Mouse (Mus musculus) B cell, adult 2 months (primary cell): ENCODE results near the gene Zbtb8a.
"Not testable (repeated sequence)": the region's sequence is repeated elsewhere in the genome, so short reads cannot be mapped to it uniquely, and the experiment has no call there.

ENCODE experiments used
- DNase-seq, 2 experiments: peaks; one replicate each; pipeline ENCODE4 v3.0.0; 2022

The Zbtb8a gene

DNA sequence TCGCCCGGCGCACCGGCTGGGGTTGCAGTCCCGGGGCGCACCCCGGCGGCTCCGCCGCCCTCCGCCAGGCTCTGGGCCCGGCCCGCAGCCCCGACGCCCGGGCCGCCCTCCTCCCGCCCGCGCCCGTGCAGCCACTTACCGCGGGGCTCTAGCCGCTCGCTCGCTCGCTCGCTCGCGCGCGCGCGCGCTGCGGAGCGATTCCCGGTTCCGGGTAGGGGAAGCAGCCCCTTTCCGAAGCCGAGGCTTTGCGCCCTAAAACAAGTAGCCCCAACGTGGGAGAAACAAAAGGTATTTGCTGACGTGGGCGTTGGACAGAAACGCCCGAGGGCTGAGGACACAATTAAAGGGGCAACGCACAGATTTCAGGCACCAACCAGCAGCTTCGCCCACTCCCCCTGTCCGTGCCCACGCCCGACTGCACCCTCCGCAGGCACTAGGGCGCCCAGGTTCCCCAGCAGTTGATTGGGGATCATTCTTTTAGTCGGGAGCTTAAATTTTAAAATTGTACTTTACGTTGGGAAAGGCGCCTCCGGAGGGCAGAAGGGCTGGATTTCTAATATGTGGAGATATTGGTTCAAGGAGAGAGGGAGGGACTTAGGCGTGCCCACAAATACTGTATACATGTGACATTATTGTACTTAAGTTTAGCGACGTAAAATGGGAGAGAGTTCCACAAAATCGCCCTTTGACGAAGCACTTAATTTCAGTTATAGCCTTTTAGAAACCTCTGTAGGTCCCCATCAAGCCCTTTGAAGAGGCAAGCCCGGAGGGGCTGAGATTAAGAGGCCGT lies at the start of gene Zbtb8a:
Gene Zbtb8a, minus strand, starts transcription at position 516 of the 790 bp plus-strand sequence.
- DNase-seq, result peak; percentile 54 to 58

DNA sequence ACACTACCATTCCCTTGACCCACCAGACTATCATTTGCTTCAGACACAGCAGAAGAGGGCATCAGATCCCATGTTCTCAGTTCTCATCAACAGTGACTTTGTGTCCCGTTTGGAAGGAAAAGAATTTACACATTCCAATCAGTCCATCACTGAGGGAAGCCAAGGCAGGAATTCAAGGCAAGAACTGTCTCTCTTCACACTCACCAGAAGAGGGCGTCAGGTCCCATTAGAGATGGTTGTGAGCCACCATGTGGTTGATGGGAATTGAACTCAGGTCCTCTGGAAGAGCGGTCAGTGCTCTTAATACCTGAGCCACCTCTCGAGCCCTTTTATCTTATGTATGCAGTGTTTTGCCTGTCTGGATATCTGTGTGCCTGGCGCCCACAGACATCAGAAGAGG lies 40.4 kb upstream of the Zbtb8a start:
- no peak for DNase-seq

DNA sequence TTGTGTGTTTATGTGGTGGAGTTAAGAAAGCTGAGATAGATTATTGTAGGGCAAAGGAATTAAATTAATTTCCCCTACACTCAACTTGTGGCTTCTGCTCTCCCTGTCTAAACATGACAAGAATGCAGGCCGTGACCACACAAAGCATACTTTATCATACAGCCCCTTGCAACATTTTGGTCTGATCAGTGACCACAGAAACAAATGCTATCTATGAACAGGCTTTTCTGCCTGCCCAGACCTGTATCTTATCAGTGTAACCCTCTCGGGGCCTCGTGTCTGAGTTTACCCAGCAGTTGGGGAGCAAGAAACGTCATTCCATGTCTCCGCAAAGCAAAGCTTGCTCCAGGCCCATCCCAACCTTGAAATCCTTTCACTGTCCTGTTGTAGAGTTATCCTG lies 38.6 kb upstream of the Zbtb8a start:
- DNase-seq, result no peak

DNA sequence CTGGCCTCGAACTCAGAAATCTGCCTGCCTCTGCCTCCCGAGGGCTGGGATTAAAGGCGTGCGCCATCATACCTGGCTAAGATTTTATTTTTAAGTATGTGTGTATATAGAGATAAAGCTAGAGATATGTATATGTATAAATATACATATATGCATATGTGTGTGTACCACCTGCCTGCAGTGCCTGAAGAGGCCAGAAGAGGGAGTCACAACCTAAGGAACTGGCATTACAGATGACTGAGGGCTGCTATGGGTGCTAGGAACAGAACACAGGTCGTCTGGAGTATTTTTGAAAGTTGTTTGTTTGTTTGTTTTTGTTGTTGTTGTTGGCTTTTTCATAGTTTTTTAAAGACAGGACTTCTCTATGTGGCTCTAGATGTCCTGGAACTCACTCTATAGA lies 38.0 kb upstream of the Zbtb8a start:
- no peak for DNase-seq

DNA sequence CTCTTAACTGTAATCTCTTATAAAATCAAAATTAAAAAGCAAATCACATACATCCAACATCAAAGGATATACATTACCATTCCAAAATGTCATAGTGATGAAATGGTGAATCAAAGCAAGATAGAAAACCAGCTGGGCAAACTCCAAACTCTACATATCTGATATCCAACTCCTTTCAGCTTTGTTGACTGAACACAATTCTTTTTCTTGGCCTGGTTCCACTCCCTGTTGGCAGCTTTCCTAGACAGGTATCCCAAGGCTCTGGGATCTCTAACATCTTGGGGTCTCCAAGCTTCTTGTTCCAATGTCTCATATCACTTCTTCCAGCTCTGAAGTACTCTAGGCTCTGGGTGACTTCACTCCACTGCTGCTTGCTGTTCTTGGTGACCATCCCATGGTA lies 33.1 kb upstream of the Zbtb8a start:
- no peak for DNase-seq

DNA sequence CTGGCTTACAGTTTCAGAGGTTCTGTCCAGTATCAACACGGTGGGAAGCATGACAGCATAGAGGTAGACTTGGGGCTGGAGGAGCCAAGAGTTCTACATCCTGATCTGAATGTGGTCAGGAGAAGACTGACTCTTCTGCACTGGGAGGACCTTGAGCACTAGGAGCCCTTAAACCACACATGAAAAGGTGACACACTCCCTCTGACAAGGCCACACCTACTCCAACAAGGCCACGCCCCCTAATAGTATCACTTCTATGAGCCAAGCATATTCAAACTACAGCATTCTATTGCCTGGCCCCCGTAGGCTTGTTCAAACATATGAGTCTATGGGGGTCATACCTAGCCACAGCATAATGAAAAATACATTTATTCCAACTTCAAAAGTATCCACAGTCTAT lies 32.6 kb upstream of the Zbtb8a start:
- DNase-seq, result not testable (repeated sequence)

DNA sequence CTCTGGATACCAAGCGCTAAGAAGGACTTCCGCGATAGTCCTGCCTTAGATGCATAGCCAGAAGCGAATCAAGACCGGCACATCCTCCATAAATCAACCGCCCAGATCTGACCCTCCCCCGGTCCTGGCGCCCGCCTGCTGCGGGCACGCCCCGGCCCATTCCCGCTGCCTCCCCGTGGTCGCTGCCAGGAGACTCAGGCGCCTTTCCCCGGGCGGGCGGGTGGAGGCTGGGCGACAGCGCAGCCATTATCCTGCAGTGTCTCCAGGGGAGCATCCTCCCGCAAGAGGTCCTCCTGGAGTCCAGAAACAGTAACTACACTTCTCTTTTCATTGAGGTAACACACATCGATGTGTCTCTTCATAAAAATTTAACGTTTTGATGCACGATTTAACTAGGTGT lies 28.5 kb upstream of the Zbtb8a start:
- peak; percentile 56 to 58 for DNase-seq

DNA sequence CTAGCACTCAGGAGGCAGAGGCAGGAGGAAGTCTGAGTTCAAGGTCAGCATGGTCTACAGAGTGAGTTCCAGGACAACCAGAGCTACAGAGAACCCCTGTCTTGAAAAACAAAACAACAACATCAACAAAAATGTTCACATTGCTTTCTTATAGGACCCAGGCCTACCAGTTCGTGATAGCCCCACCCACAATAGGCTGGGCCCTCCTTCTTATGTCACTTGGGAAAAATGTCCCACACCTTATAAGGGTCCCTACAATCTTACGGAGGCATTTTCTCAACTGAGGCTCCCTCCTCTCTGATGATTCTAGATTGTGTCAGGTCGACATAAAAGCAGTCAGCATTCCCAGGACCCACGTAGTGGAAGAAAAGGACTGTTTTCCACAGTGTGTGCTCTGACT lies 21.9 kb upstream of the Zbtb8a start:
- no peak for DNase-seq

DNA sequence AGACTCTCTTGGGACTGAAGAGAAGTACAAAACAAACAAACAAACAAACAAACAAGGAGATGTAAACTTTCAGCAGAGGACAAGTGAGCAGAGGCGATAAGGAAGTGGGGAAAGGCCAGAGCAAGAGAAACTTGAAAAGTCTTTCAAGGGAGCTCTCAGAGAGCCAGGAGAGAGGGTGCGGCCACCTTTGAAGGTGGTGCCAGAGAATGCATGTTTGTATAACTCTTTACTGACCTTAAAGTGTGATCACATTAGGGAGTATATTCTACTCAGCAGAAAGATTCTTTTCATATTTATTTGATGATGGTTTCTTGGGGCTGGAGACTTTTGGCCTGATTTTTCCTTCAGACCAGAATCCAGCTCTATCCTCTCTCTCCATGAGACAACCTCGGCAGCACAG lies 19.0 kb upstream of the Zbtb8a start:
- DNase-seq, result no peak

DNA sequence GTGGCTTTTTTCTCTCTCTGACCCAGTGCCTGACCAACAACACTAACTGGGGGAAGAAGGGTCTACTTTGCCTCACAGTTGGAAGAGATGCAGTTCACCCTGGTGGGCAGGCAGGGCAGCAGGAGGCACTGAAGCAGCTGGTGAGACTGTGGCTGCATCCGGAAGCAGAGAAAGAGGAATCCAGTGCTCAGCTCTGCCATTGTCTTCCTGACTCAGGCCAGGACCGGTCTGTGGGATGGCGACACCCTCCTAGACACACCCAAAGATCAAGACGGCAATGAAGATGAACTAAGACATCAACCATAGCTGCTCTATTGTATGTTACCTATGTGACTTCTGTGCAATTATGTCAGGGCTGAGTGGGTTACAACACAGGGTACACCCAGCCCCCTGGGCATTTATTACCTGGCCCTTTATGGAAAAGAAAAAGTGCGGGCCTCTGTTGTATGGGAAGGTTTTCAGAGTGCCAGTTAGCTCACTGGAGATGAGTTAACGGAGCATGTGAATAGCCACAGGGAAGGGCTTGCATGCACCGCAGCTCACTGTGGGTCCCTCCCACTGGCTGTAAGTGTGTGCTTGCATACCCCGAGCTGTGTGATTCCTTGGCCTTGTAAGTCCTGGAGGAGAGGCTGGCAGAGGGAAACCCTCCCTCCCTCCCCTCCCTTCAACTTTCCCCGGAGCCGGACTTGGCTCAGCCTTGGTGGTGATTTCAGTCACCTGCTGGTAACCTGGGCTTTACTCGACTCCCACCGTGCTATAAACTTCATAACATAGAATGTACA lies 16.4 kb upstream of the Zbtb8a start:
- DNase-seq, result no peak

DNA sequence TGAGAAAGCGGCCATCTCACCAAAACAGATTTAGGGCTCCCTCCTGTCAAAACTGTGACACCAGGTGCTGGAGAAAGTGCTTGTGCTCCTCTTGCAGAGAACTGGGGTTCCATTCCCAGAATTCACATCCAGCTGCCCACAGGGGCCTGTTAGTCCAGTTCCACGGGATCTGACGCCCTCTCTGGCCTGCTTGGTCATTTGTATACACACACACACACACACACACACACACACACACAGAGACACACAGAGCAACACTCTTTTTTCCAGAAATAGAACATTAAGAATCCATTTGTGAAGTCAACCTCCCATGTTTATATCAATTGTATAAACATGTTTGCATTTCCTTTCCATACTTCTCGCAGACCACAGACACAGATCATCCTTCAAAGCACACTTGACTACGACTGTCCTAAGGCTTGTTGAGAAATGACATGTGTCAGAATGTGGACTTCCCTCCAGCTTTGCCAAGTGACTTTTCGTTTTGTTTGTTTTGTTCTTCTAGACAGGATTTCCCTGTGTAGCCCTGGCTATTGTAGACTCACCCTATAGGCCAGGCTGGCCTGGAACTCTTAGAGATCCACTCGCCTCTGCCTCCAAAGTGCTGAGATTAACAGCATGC lies 13.1 kb upstream of the Zbtb8a start:
- DNase-seq, result no peak

DNA sequence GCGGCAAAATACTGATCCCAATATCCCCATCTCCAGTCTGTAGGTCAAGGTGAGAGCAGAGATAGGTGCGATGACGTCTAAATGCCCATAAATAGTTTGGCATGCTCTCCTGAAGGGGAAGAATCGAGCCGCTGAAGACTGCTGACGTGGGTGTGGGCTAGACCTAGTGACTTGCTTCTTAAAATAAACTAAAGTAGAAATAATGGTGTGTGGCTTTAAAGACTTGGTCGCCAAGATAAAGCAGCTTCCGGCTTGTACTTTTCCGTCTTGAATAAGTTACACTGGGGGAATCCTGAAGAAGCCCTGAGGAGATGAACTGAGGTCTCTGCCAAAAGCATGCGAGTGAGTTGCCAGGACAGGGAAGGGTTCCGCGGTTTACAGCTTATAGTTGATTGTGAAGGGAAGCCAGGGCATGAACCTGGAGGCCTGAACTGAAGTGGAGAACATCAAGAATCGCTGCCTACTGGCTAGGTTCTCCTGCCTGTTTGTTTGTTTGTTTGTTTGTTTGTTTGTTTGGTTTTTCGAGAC lies 12.4 kb upstream of the Zbtb8a start:
- DNase-seq, result no peak

DNA sequence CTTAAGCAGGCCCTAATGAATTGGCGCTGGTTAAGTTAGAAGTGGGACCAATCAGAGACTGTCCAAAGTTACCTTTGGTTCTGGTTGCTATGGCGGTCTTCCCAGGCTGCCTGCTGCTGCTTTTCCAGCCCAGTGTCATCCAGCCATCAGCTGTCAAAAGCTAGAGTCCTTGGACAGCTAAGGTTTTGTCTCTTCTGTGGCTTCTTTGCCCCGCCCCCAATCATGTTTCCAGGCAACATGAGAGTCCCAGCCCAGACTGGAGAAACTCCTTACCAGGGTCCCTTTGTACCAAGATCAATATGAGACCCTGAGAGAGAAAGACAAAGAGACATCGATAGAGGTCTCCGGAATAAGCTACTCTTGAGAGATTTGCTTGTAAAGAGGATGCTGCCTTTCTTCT lies 10.5 kb upstream of the Zbtb8a start:
- no peak for DNase-seq

DNA sequence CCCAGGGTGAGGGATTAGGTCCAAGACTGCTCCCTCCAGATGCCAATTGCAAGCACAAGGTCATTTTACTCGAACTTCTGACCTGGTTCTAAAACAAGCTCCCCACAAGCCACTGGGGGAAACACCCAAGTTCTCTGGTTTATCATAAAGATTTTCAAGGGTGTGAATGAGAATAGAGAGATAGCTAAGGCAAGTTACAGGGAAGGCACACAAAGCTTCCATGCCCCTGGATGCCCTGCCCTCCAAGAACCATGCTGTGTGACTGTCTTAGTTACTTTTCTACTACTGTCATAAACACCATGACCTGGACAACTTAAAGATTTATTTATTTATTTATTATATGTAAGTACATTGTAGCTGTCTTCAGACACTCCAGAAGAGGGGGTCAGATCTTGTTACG lies 9.1 kb upstream of the Zbtb8a start:
- DNase-seq, result no peak

DNA sequence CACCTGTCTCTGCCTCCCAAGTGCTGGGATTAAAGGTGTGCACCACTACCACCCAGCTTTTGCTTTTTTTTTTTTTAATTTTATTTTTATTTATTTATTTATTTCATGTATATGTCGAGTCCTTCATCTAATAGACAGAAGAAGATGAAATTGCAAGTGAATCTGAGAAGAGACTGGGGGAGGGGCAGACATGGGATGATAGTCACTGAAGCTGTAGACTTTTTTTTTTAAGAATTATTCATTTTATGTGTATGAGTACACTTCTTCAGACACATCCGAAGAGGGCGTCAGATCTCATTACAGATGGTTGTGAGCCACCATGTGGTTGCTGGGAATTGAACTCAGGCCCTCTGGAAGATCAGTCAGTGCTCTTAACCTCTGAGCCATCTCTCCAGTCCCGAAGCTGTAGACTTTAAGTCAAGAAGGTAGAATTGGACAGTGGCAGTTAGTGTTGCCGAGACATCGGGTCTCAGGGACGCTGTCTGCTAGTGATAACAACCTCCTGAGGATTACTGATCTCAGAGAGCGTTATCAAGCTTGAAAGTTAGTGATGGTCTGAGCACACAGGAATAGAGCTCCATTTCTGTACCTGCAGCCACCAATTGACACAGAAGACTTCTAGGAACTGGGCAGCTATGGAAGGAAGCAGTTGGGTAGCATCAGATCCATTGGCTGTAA lies 8.5 kb upstream of the Zbtb8a start:
- no peak for DNase-seq

DNA sequence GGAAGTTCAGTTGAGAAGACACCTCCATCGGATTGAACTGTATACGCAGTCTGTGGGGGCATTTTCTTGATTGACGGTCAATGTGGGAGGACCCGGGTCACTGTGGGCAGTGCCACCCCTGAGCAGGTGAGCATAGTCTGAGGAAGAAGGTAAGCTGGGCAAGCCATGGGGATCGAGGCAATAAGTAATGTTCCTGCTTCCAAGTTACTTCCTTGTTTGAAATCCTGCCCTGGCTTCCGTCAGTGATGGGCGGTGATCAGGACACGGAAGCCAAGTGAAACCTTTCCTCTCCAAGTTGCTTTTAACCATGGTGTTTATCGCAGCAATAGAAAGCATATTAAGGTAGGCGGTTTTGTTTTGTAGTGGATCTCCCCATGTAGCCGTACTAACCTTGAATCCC lies 7.8 kb upstream of the Zbtb8a start:
- DNase-seq, result no peak

DNA sequence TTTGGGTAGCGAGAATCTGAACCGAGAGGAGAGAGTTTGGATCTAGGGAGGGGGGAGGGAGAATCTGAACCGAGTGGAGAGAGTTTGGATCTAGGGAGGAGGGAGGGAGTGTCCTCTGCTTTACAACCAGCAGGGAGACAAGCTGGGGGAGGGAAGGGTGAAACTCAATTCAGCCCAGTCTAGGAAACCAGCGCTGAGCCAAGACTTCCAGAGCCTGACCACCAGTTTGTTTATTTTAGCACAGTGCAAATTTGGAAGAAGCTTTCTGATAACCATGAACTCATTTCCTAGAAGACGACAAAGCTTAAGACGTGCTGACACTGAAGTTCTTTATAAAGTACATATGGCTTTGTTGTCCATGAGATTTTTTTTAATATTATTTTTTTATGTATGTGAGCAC lies 6.5 kb upstream of the Zbtb8a start:
- DNase-seq, result no peak

DNA sequence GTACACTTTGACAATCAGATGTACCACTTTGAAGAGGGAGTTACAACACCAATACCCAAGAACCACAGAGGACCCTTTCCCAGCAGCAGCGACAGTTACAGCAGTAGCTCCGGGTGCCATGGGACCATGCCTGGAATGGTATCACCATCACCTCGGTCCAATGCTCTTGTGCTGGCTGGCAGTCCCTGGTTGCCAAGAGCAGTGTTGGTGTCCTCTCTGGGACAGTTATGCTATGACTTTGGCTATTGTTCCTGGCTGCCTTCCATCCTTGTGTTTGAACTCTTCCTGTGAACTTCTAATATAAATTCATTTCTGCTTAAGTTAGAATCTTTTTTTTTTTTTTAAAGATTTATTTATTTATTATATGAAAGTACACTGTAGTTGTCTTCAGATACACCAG lies 5.7 kb upstream of the Zbtb8a start:
- no peak for DNase-seq

DNA sequence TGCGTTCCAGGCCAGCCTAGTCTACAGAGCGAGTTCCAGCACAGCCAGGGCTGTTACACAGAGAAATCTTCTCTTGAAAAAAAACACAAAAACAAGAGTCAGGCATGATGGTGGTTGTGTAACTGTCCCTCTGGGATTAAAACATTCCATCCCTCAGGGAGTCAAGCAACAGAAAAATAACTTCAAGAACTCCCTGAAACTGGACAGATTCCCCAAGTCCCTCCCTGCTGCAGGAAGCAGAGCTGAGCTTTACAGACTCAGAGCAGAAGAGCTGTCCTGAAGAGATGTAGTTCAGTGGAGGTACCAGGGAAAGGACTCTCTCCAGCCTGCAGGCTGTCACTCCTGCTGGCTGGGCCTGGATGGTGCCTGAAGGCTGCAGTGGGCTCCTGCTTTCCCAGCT lies 4.6 kb upstream of the Zbtb8a start:
- DNase-seq, result no peak

DNA sequence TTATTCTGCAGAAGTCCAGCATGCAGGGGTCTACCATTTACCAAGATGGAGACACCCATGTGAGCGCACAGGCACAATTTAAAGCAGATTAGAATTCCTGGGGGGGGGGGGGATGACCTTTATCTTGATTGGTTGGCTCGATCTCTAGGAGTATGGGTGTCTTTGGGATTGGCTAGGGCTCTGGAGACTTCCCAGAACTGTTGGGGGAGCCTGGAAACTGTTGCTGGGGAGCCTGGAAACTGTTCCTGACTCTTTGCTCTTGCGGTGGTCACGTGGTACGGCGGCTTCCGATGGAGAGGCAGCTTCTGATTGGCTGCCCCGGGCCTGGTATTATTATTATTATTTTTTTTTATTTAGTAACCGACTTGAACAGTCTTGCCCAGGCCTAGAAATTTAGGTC lies 4.1 kb upstream of the Zbtb8a start:
- DNase-seq, result no peak

DNA sequence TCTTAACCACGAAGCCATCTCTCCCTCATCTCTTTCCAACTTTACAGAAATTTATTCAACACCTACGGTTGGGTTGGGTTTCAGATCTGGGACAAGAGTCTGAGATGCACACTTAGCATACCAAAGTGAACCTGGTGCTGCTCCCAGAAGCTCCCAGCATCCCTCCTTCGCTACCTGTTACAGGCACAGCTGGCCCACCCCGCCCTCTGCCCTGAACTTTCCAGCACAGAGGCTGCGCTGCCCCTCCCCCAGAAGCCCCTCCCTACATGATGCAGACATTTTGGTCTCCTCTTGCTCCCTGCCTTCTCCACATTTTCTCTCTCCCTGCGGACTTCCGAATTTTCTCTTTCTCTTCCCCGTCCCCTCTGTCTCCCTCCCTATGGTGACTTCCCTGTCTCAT lies 3.2 kb upstream of the Zbtb8a start:
- no peak for DNase-seq

DNA sequence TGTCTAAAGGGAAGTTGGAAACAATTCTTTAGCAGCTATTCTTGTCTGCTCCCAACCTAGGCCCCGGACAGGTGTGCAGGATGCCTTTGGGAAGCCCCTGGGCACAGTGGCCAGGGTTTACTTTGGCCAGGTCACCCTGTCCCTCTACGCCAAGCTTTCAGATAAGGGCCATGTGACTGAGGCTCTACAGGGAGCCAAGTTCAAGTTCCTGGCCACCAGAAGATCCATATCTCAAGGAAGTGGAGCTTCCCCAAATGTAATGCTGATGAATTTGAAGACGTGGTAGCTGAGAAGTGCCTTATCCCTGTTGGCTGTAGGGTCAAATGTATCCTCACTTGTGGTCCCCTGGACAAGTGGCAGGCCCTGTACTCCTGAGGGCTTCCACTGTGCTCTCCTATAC lies 1.9 kb upstream of the Zbtb8a start:
- no peak for DNase-seq

DNA sequence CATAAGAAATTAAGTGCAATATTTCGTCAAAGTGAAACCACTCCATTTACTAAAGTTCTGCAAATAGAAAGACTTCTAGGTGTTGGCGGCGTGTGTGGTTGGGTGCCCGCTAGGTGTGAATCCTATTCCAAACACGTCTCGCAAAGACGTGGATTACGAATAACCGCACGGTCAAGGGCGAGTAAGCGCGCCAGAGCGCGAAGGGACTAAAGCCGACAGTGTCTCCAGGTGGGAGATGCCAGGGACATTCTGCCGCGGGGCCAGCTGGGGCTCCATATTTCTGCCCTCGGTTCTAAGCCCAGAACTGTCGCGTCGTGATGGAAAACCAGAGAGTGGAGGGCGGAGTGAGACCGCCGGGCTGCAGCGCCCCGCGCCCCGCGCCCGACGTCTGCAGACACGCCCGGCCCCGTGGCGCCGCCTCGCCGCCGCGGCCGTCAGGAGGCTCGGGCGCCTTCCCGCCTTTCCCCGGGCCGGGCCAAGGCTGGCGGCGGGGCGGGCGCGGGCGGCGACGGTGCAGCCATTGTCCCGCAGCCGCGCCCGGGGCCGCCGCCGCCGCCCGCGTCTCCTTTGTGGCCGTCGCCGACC lies 863 bp downstream of the Zbtb8a start:
- peak; percentile 58 to 64 for DNase-seq
